Mouse (Mus musculus) heart, postnatal 10 days (tissue): ENCODE data around the gene Olfr1137. TPM values are rescaled to one million over a fixed set of nuclear protein-coding genes. Genes with fewer than 3 reads are reported as not detected.

Experiments
- DNase-seq, 2 experiments: peaks; one replicate each; pipeline ENCODE4 v3.0.0; 2021
- intact Hi-C: fragments of 180-260 bp; cut with DNase I; formaldehyde crosslinking; loops from one replicate; pipeline ENCODE4 v1.15.1; 2025
- total RNA-seq, 2 experiments: library from RNA; stranded (reverse); gene quantifications; 2 replicates each; pipeline ENCODE4 v1.2.3; 2021

Olfr1137 gene
- total RNA-seq = not detected

DNA sequence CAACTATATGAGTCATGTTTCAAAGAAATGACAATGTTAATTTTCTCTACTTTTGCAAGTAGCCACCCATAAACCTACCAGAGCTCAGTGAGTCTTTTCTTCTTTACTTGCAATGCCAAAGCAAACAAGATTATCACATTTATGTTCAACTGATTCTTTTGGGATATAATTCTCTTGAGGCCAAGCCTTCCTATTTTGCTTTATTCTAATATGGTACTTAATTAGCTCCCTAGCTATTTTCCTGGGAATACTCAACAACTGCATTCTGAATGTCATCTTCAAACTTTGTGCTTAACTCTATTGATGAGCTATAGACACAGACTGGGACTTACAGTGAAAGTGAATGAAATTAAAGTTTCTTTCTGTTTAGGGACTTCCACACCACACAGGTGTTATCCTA is at the start of gene Olfr1137:
Gene Olfr1137, minus strand, starts transcription at position 101 of the 400 bp plus-strand sequence.
- DNase-seq = no peak
- intact Hi-C loops = no loop called here

- DNase-seq = no peak
- intact Hi-C loops = no loop called here
Observed at GRCm38 (mm10) chr2:87753891-87754290, 40.9 kb upstream of the Olfr1137 start, which contains the start of gene Olfr1141. Olfr1141 (minus strand) TSS chr2:87753991.

DNA sequence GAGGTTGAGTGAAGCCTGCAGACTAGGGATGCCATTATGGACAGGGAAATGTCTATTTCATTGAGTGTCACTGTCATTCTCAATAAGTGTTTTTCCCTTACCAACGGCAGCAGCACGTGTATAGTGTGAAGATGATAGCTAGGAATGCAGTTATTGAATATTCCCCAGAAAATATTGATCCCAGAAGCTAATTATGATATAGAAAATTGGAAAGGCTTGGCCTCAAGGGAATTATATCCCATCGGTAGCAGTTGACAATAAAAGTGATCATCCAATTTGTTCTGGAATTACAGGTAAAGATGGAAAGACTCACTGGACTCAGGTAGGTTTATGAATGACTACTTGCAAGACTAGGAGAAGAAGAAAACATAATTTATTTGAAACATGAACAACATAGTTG is 30.5 kb upstream of the Olfr1137 start, which contains the start of gene Olfr1140:
Gene Olfr1140, plus strand, starts transcription at position 301 of the 400 bp plus-strand sequence.
- intact Hi-C loops = no loop called here
- no peak for DNase-seq

DNA sequence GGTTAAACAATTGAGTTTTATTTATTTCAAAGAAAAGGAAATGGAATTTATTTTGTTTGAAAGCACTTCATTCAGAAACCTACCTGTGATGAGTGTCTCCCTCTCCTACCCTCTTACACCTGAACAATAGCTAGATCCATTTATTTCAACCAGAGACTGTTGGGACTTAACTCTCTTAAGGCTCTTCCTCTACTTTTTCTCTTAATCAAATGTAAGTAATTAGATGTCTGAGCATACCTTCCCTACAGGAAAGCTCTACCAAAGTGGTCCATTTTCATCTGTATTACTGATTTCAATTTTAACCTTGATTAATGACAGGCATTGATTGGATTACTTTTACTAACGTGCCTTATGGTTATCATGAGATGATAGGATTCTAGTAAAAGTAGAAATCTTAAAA is 26.9 kb upstream of the Olfr1137 start, which contains the start of gene Olfr1138:
Gene Olfr1138, minus strand, starts transcription at position 101 of the 400 bp plus-strand sequence.
- intact Hi-C loops = no loop called here
- DNase-seq = no peak

GRCm38 (mm10) chr2:87693847-87694246 is 19.1 kb downstream of the Olfr1137 start, which contains the start of gene Olfr1136:
Olfr1136 (minus strand) TSS chr2:87693947.
- DNase-seq = no peak
- intact Hi-C loops = no loop called here

DNA sequence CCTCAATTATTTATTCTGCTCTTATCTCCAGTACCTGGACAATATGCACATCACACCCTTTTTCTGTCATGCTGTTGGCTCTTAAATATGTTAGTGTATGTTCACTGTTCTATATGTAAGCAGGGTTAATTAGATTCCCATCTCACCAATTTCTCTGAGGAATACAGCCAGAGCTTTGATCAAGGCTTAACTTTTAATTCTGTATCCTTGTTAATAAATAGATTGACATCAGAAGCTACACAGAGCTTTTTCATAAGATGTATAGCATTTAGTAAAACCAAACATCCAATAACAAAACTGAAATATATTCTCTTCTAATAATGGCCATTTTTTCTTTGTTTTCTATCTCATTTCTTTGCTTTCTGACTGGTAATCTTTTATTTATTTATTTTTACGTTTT is 39.4 kb downstream of the Olfr1137 start, which contains the start of gene Olfr1135:
Gene Olfr1135, minus strand, starts transcription at position 101 of the 400 bp plus-strand sequence.
- intact Hi-C loops = no loop called here
- no peak for DNase-seq

Other genes starting within 250 kb of the Olfr1137 start
- not detected for gene Pramel7, start 216.1 kb downstream of the Olfr1137 start, total RNA-seq
- not detected for gene Pramel6, start 206.6 kb downstream of the Olfr1137 start, total RNA-seq
- not detected for gene Olfr153, start 181.4 kb downstream of the Olfr1137 start, total RNA-seq
- gene Olfr1128, start 167.6 kb downstream of the Olfr1137 start, total RNA-seq = not detected
- gene Olfr1129, start 139.3 kb downstream of the Olfr1137 start, total RNA-seq = not detected
- not detected for gene Olfr1130, start 107.0 kb downstream of the Olfr1137 start, total RNA-seq
- not detected for gene Olfr1131, start 86.1 kb downstream of the Olfr1137 start, total RNA-seq
- not detected for gene Olfr1132, start 75.6 kb downstream of the Olfr1137 start, total RNA-seq
- gene Olfr1133, start 65.8 kb downstream of the Olfr1137 start, total RNA-seq = not detected
- gene Olfr1134, start 54.7 kb downstream of the Olfr1137 start, total RNA-seq = not detected
- gene Olfr1135, start 39.5 kb downstream of the Olfr1137 start, total RNA-seq = not detected
- not detected for gene Olfr1136, start 19.2 kb downstream of the Olfr1137 start, total RNA-seq
- not detected for gene Olfr1138, start 26.8 kb upstream of the Olfr1137 start, total RNA-seq
- gene Olfr1140, start 30.6 kb upstream of the Olfr1137 start, total RNA-seq = not detected
- gene Olfr1141, start 40.8 kb upstream of the Olfr1137 start, total RNA-seq = not detected
- gene Olfr152, start 66.3 kb upstream of the Olfr1137 start, total RNA-seq = not detected
- gene Olfr1143, start 87.4 kb upstream of the Olfr1137 start, total RNA-seq = not detected
- not detected for gene Olfr1145, start 96.6 kb upstream of the Olfr1137 start, total RNA-seq
- not detected for gene Olfr1148, start 117.4 kb upstream of the Olfr1137 start, total RNA-seq
- not detected for gene Olfr1150-ps1, start 130.8 kb upstream of the Olfr1137 start, total RNA-seq
- gene Olfr1151, start 142.7 kb upstream of the Olfr1137 start, total RNA-seq = not detected
- not detected for gene Olfr1152, start 153.3 kb upstream of the Olfr1137 start, total RNA-seq
- gene Olfr1153, start 181.8 kb upstream of the Olfr1137 start, total RNA-seq = not detected
- not detected for gene Olfr1154, start 192.0 kb upstream of the Olfr1137 start, total RNA-seq
- gene Olfr1155, start 232.0 kb upstream of the Olfr1137 start, total RNA-seq = not detected
- not detected for gene Olfr1156, start 239.9 kb upstream of the Olfr1137 start, total RNA-seq